Mouse (Mus musculus): ENCODE results near the gene Capn11. TPM values are rescaled to one million over a fixed set of nuclear protein-coding genes. Genes with fewer than 3 reads are reported as not detected.

Gene Capn11
- polyA plus RNA-seq, 1 experiment from 2014 or later = not detected

- DNase-seq (peak; percentile 42), ATAC-seq (peak; percentile 14; the same call in 1 of the 2 replicates)
- H3K27me3 ChIP-seq (ENCODE audit: insufficient read depth, low read length) = no peaks in the 10 kb centered on the region
- H3K9me3 ChIP-seq (ENCODE audit: low read length) = no peaks in the 10 kb centered on the region
- 45% methylated on average over 22 of the region's 23 CpGs for WGBS (ENCODE audit: insufficient replicate concordance)
- no peak overlapping the region for H3K4me3 ChIP-seq (ENCODE audit: low read depth, low read length)
- H3K4me2 ChIP-seq (ENCODE audit: low read depth, low read length) = no peak overlapping the region
- TF ChIP-seq CTCF (IDR thresholded peaks at IDR 0.05; ENCODE audit: low read depth) (no peak), EP300 (IDR thresholded peaks at IDR 0.05; ENCODE audit: low read depth) (no peak)
- peak overlapping the region; percentile 62; the same call in 1 of the 2 replicates for H3K27ac ChIP-seq (ENCODE audit: low read depth)
- H3K9ac ChIP-seq (replicated peaks) = peak overlapping the region; percentile 8; the same call in 1 of the 2 replicates
- H3K36me3 ChIP-seq (replicated peaks; ENCODE audit: insufficient read depth, low read length) = peaks cover 4% of the 10 kb centered on the region; the same call in 1 of the 2 replicates
- H3K4me1 ChIP-seq (ENCODE audit: insufficient read depth) = peaks cover 35% of the 10 kb centered on the region
Measured at GRCm38 (mm10) chr17:45695227-45696120, 36.3 kb upstream of the Capn11 start.

GRCm38 (mm10) chr17:45693812-45694565 is 34.9 kb upstream of the Capn11 start:
- Histone ChIP-seq H3K4me1 (ENCODE audit: insufficient read depth) (peaks cover 33% of the 10 kb centered on the region), H3K9me3 (ENCODE audit: low read length) (no peaks in the 10 kb centered on the region), H3K27ac (ENCODE audit: low read depth) (peak overlapping the region; percentile 70), H3K4me3 (ENCODE audit: low read depth, low read length) (no peak overlapping the region), H3K27me3 (ENCODE audit: insufficient read depth, low read length) (no peaks in the 10 kb centered on the region), H3K4me2 (ENCODE audit: low read depth, low read length) (0 out of 2 replicates have a peak overlapping the region, but pooled peaks have one; percentile 6), H3K36me3 (replicated peaks; ENCODE audit: insufficient read depth, low read length) (peaks cover 7% of the 10 kb centered on the region; the same call in 1 of the 2 replicates), H3K9ac (replicated peaks) (no peak overlapping the region)
- ATAC-seq (peak; percentile 71), DNase-seq (peak; percentile 47)
- TF ChIP-seq EP300 (IDR thresholded peaks at IDR 0.05; ENCODE audit: low read depth) (no peak), CTCF (IDR thresholded peaks at IDR 0.05; ENCODE audit: low read depth) (no peak)
- 62% methylated on average over 17 of the region's 18 CpGs for WGBS (ENCODE audit: insufficient replicate concordance)

DNA sequence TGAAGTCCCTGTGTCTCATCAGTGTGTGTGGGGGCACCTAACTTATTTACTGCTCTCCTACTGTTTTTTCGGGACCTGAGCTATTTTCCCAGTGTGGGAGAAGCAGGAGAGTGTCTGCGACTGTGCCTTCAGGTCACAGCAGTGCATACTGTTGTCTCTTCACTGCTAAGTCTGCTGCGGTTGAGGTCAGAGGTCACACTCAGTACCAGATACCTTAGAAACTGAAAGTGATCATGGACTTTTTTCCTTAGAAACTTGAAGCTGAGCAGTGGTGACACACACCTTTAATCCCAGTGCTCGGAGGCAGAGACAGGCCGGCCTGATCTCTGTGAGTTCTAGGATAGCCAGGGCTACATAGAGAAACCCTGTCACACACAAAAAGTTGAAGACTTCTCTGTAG is 33.0 kb upstream of the Capn11 start:
- no peak for TF ChIP-seq EP300 (IDR thresholded peaks at IDR 0.05; ENCODE audit: low read depth)
- DNase-seq (no peak), ATAC-seq (no peak)
- no peak overlapping the region for H3K9ac ChIP-seq (replicated peaks)
- peaks cover 40% of the 10 kb centered on the region for H3K4me1 ChIP-seq (ENCODE audit: insufficient read depth)
- H3K4me2 ChIP-seq (ENCODE audit: low read depth, low read length) = no peak overlapping the region
- 0 out of 2 replicates have a peak, but pooled peaks cover 5% of the 10 kb centered on the region for H3K36me3 ChIP-seq (replicated peaks; ENCODE audit: insufficient read depth, low read length)
- H3K4me3 ChIP-seq (ENCODE audit: low read depth, low read length) = no peak overlapping the region
- no peaks in the 10 kb centered on the region for H3K27me3 ChIP-seq (ENCODE audit: insufficient read depth, low read length)
- peak overlapping the region; percentile 70 for H3K27ac ChIP-seq (ENCODE audit: low read depth)
- no peaks in the 10 kb centered on the region for H3K9me3 ChIP-seq (ENCODE audit: low read length)
- 56% methylated on average over 5 of the region's 5 CpGs for WGBS (ENCODE audit: insufficient replicate concordance)

GRCm38 (mm10) chr17:45690044-45690443 is 30.9 kb upstream of the Capn11 start:
- 86% methylated on average over 4 of the region's 4 CpGs for WGBS (ENCODE audit: insufficient replicate concordance)
- Histone ChIP-seq H3K4me3 (ENCODE audit: low read depth, low read length) (no peak overlapping the region), H3K27ac (ENCODE audit: low read depth) (no peak overlapping the region), H3K9me3 (ENCODE audit: low read length) (no peaks in the 10 kb centered on the region), H3K4me2 (ENCODE audit: low read depth, low read length) (no peak overlapping the region), H3K4me1 (ENCODE audit: insufficient read depth) (peaks cover 38% of the 10 kb centered on the region), H3K36me3 (replicated peaks; ENCODE audit: insufficient read depth, low read length) (0 out of 2 replicates have a peak, but pooled peaks cover 3% of the 10 kb centered on the region), H3K27me3 (ENCODE audit: insufficient read depth, low read length) (no peaks in the 10 kb centered on the region), H3K9ac (replicated peaks) (no peak overlapping the region)
- no peak for TF ChIP-seq CTCF (IDR thresholded peaks at IDR 0.05; ENCODE audit: low read depth)
- no peak for TF ChIP-seq EP300 (IDR thresholded peaks at IDR 0.05; ENCODE audit: low read depth)
- ATAC-seq (no peak), DNase-seq (no peak)

- H3K9ac ChIP-seq (replicated peaks) = no peak overlapping the region
- H3K9me3 ChIP-seq (ENCODE audit: low read length) = no peaks in the 10 kb centered on the region
- no peak overlapping the region for H3K27ac ChIP-seq (ENCODE audit: low read depth)
- H3K27me3 ChIP-seq (ENCODE audit: insufficient read depth, low read length) = no peaks in the 10 kb centered on the region
- DNase-seq = no peak
- ATAC-seq = no peak
- TF ChIP-seq EP300 (IDR thresholded peaks at IDR 0.05; ENCODE audit: low read depth) (no peak), CTCF (IDR thresholded peaks at IDR 0.05; ENCODE audit: low read depth) (no peak)
- no peak overlapping the region for H3K4me2 ChIP-seq (ENCODE audit: low read depth, low read length)
- WGBS (ENCODE audit: insufficient replicate concordance) = 83% methylated on average over 9 of the region's 9 CpGs
- H3K4me1 ChIP-seq (ENCODE audit: insufficient read depth) = peaks cover 44% of the 10 kb centered on the region
- H3K36me3 ChIP-seq (replicated peaks; ENCODE audit: insufficient read depth, low read length) = 0 out of 2 replicates have a peak, but pooled peaks cover 3% of the 10 kb centered on the region
- H3K4me3 ChIP-seq (ENCODE audit: low read depth, low read length) = no peak overlapping the region
Measured at GRCm38 (mm10) chr17:45689120-45689519, 30.0 kb upstream of the Capn11 start.

DNA sequence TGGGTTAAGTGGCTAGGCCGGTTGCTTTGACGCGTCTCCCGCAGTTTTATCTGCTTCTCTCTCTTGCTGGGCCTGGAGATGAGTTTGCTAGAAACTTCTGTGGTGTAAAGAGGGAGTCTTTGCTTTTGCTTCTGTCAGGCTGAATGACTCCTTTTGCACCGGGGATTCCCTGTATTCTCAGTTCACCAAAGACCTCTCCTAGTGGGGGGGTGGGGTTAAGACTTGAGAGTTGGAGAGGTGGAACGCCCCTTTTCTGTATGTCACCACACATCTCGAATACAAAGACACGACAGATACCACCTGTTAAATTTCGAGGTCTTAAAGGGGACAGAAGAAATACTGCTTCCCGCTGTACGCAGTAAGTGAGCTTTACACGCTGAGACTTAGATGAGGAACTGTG is 27.6 kb upstream of the Capn11 start, which contains the start of gene Tmem63b:
Tmem63b (minus strand) TSS at position 190 of the 400 bp plus-strand sequence.
- peak within 1 kb of the TSS; percentile 79 for H3K27ac ChIP-seq (ENCODE audit: low read depth)
- no peak for TF ChIP-seq CTCF (IDR thresholded peaks at IDR 0.05; ENCODE audit: low read depth)
- no peak for TF ChIP-seq EP300 (IDR thresholded peaks at IDR 0.05; ENCODE audit: low read depth)
- H3K9me3 ChIP-seq (ENCODE audit: low read length) = no peaks in the 10 kb centered on the region
- H3K4me3 ChIP-seq (ENCODE audit: low read depth, low read length) = peak within 1 kb of the TSS; percentile 94
- peak within 1 kb of the TSS; percentile 100 for H3K4me2 ChIP-seq (ENCODE audit: low read depth, low read length)
- H3K27me3 ChIP-seq (ENCODE audit: insufficient read depth, low read length) = no peaks in the 10 kb centered on the region
- peaks cover 22% of the 10 kb centered on the region for H3K4me1 ChIP-seq (ENCODE audit: insufficient read depth)
- ATAC-seq (peak; percentile 20), DNase-seq (no peak)
- H3K36me3 ChIP-seq (replicated peaks; ENCODE audit: insufficient read depth, low read length) = 0 out of 2 replicates have a peak, but pooled peaks cover 3% of the 10 kb centered on the region
- H3K9ac ChIP-seq (replicated peaks) = peak within 1 kb of the TSS; percentile 94
- WGBS (ENCODE audit: insufficient replicate concordance) = 4% methylated on average over 12 of the region's 12 CpGs

Data from liver, postnatal 0 days (tissue).